Mouse (Mus musculus) monocyte, adult 5-6 weeks (primary cell): ENCODE measurements around the gene Kcnk15. TPM values are rescaled to one million over a fixed set of nuclear protein-coding genes. Genes with fewer than 3 reads are reported as not detected.

Experiments
- ATAC-seq: fragments of 153-309, 156-312 bp; replicated peaks from 2 replicates; pipeline ENCODE4 v1.8.0; 2017; ENCODE audit warnings: mild to moderate bottlenecking; ENCODE audit not compliant: low TSS enrichment, insufficient number of reproducible peaks, severe bottlenecking, poor library complexity, low FRiP score
- total RNA-seq: library from RNA; stranded (forward); fragments of 200-1000, 200-491, 200-594 nt; gene quantifications from 3 replicates; pipeline ENCODE4 v1.2.3, GENCODE M21; 2017

Kcnk15 gene
- total RNA-seq: not detected in 3 replicates

GRCm38 (mm10) chr2:163853461-163853901 is at the start of gene Kcnk15:
Gene Kcnk15, plus strand, starts transcription at chr2:163853651.
- ATAC-seq: no peak

GRCm38 (mm10) chr2:163803838-163804237 is 49.6 kb upstream of the Kcnk15 start:
- peak; percentile 50 for ATAC-seq

GRCm38 (mm10) chr2:163809166-163809565 is 44.3 kb upstream of the Kcnk15 start:
- ATAC-seq: no peak

- ATAC-seq: no peak
These were observed 43.7 kb upstream of the Kcnk15 start for GRCm38 (mm10) chr2:163809704-163810103.

GRCm38 (mm10) chr2:163813077-163813476 is 40.4 kb upstream of the Kcnk15 start:
- ATAC-seq: 0 out of 2 replicates have a peak, but pooled peaks have one; percentile 15

- ATAC-seq: no peak
These were observed 38.5 kb upstream of the Kcnk15 start for GRCm38 (mm10) chr2:163814739-163815465.

GRCm38 (mm10) chr2:163820607-163821006 is 32.8 kb upstream of the Kcnk15 start, which contains the start of gene Ccn5:
Gene Ccn5, plus strand, starts transcription at chr2:163820861.
- no peak for ATAC-seq

- no peak for ATAC-seq
These were observed 30.2 kb upstream of the Kcnk15 start for GRCm38 (mm10) chr2:163823248-163823647.

GRCm38 (mm10) chr2:163823771-163824170 is 29.7 kb upstream of the Kcnk15 start:
- no peak for ATAC-seq

- no peak for ATAC-seq
These were observed 27.6 kb upstream of the Kcnk15 start for GRCm38 (mm10) chr2:163825861-163826260.

GRCm38 (mm10) chr2:163826494-163826893 is 27.0 kb upstream of the Kcnk15 start:
- ATAC-seq: no peak

- no peak for ATAC-seq
These were observed 22.3 kb upstream of the Kcnk15 start for GRCm38 (mm10) chr2:163831163-163831562.

GRCm38 (mm10) chr2:163838043-163838442 is 15.4 kb upstream of the Kcnk15 start:
- peak; percentile 99 for ATAC-seq

GRCm38 (mm10) chr2:163839519-163839918 is 13.9 kb upstream of the Kcnk15 start:
- no peak for ATAC-seq

GRCm38 (mm10) chr2:163842043-163842442 is 11.4 kb upstream of the Kcnk15 start:
- no peak for ATAC-seq

- ATAC-seq: peak; percentile 53; the same call in 1 of the 2 replicates
These were observed 3.8 kb downstream of the Kcnk15 start for GRCm38 (mm10) chr2:163857233-163857632.

- no peak for ATAC-seq
These were observed 5.0 kb downstream of the Kcnk15 start for GRCm38 (mm10) chr2:163858254-163858947.

- ATAC-seq: no peak
These were observed 11.9 kb downstream of the Kcnk15 start for GRCm38 (mm10) chr2:163865311-163865710.

- no peak for ATAC-seq
These were observed 12.6 kb downstream of the Kcnk15 start for GRCm38 (mm10) chr2:163866061-163866460.

- ATAC-seq: no peak
These were observed 16.3 kb downstream of the Kcnk15 start for GRCm38 (mm10) chr2:163869783-163870182.
